Mouse (Mus musculus): Measurements from ENCODE around the gene Cyth3. TPM values are rescaled to one million over a fixed set of nuclear protein-coding genes. Genes with fewer than 3 reads are reported as not detected.

The Cyth3 gene
- polyA plus RNA-seq, 1 experiment, result 152 TPM

DNA sequence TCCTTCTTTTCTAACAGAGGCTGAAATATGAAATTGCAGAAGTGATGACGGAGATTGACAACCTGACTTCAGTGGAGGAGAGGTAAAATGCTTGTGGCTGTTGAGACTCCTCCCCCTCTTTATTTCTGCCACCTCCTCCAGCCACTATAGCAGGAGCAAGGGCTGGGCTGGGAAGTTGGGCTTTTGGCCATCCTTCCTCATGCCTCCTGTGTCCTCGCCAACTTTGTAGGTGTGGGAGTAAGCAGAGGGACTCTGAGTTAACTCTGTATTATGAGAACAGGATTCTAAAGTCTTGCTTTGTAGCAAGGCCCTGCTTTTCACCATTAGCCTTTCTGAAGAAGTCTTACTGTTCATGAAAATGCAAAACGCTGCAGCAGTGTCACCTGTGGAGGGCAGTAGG is 64.2 kb downstream of the Cyth3 start:
- 77% methylated on average over 3 of the region's 3 CpGs for WGBS
- Histone ChIP-seq H3K4me1 (ENCODE audit: control insufficient read depth, insufficient read depth, low read length) (peaks cover 8% of the 10 kb centered on the region), H3K4me3 (replicated peaks; ENCODE audit: extremely low read depth, low read depth, low read length) (no peak overlapping the region)
- no peak for TF ChIP-seq POLR2A (IDR thresholded peaks at IDR 0.05; ENCODE audit: borderline replicate concordance, extremely low read depth, low read depth, low read length)
- TF ChIP-seq CTCF (IDR thresholded peaks at IDR 0.05; ENCODE audit: insufficient read depth, low read length), result no peak
- no peak for DNase-seq

GRCm38 (mm10) chr5:143687589-143687988 is 65.3 kb downstream of the Cyth3 start:
- Histone ChIP-seq H3K4me1 (ENCODE audit: control insufficient read depth, insufficient read depth, low read length) (peaks cover 8% of the 10 kb centered on the region), H3K4me3 (replicated peaks; ENCODE audit: extremely low read depth, low read depth, low read length) (no peak overlapping the region)
- WGBS, result 71% methylated on average over 3 of the region's 3 CpGs
- TF ChIP-seq CTCF (IDR thresholded peaks at IDR 0.05; ENCODE audit: insufficient read depth, low read length) (no peak), POLR2A (IDR thresholded peaks at IDR 0.05; ENCODE audit: borderline replicate concordance, extremely low read depth, low read depth, low read length) (no peak)
- no peak for DNase-seq

DNA sequence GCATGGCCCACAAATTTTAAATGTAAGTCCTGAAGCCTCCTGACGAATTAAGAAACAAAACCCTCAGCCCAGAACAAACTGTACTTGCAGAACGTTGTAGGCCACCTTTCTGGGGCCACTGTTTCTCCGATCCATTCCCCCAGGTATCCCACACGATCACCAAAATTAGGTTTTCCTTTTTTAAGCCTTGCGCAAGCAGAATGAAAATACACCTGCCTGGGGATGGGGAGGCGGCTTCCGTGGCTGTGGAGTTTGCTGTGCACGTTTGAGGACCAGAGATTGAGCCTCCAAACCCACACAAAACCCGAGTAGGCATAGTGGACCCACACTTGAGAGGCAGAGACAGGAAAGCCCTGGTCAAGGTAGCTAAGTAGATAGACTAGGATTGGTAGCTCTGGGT is 68.1 kb downstream of the Cyth3 start:
- TF ChIP-seq POLR2A (IDR thresholded peaks at IDR 0.05; ENCODE audit: borderline replicate concordance, extremely low read depth, low read depth, low read length) (no peak), CTCF (IDR thresholded peaks at IDR 0.05; ENCODE audit: insufficient read depth, low read length) (no peak)
- Histone ChIP-seq H3K4me1 (ENCODE audit: control insufficient read depth, insufficient read depth, low read length) (no peaks in the 10 kb centered on the region; the same call in 1 of the 2 replicates), H3K4me3 (replicated peaks; ENCODE audit: extremely low read depth, low read depth, low read length) (no peak overlapping the region)
- WGBS, result 87% methylated on average over 9 of the region's 9 CpGs
- DNase-seq, result no peak

- TF ChIP-seq POLR2A (IDR thresholded peaks at IDR 0.05; ENCODE audit: borderline replicate concordance, extremely low read depth, low read depth, low read length) (no peak), CTCF (IDR thresholded peaks at IDR 0.05; ENCODE audit: insufficient read depth, low read length) (no peak)
- DNase-seq, result no peak
- H3K4me1 ChIP-seq (ENCODE audit: control insufficient read depth, insufficient read depth, low read length), result no peaks in the 10 kb centered on the region; the same call in 1 of the 2 replicates
- H3K4me3 ChIP-seq (replicated peaks; ENCODE audit: extremely low read depth, low read depth, low read length), result no peak overlapping the region
- 85% methylated on average over 5 of the region's 5 CpGs for WGBS
Observed at GRCm38 (mm10) chr5:143690926-143691325, 68.7 kb downstream of the Cyth3 start.

DNA sequence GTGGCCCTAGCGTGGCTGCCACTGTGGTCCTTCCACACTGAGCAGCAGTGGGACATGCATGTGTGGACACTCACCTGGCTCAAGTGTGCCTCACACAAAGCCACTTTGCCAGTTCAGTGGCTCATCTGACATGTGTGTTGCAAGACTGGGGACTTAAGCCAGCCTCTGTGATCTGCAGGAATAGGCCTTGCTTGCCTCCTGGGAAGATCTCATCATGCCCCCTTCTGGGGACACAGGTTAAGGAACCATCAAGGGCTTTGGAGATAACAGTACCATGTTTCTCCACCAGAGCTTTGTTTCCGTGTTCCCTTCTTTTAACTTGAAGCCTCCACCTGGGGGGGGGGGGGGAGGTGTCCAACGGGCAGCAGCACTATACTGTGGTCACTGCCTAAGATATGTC is 74.1 kb downstream of the Cyth3 start:
- no peak for DNase-seq
- no peak for TF ChIP-seq POLR2A (IDR thresholded peaks at IDR 0.05; ENCODE audit: borderline replicate concordance, extremely low read depth, low read depth, low read length)
- TF ChIP-seq CTCF (IDR thresholded peaks at IDR 0.05; ENCODE audit: insufficient read depth, low read length), result peak; percentile 27; the same call in 1 of the 2 replicates
- Histone ChIP-seq H3K4me1 (ENCODE audit: control insufficient read depth, insufficient read depth, low read length) (no peaks in the 10 kb centered on the region), H3K4me3 (replicated peaks; ENCODE audit: extremely low read depth, low read depth, low read length) (no peak overlapping the region)
- WGBS, result 47% methylated on average over 3 of the region's 3 CpGs

GRCm38 (mm10) chr5:143698454-143698853 is 76.2 kb downstream of the Cyth3 start:
- Histone ChIP-seq H3K4me1 (ENCODE audit: control insufficient read depth, insufficient read depth, low read length) (no peaks in the 10 kb centered on the region), H3K4me3 (replicated peaks; ENCODE audit: extremely low read depth, low read depth, low read length) (no peak overlapping the region)
- no peak for DNase-seq
- 64% methylated on average over 4 of the region's 4 CpGs for WGBS
- TF ChIP-seq CTCF (IDR thresholded peaks at IDR 0.05; ENCODE audit: insufficient read depth, low read length) (no peak), POLR2A (IDR thresholded peaks at IDR 0.05; ENCODE audit: borderline replicate concordance, extremely low read depth, low read depth, low read length) (no peak)

- WGBS, result 87% methylated on average over 5 of the region's 5 CpGs
- no peak for TF ChIP-seq POLR2A (IDR thresholded peaks at IDR 0.05; ENCODE audit: borderline replicate concordance, extremely low read depth, low read depth, low read length)
- TF ChIP-seq CTCF (IDR thresholded peaks at IDR 0.05; ENCODE audit: insufficient read depth, low read length), result no peak
Observed at GRCm38 (mm10) chr5:143700247-143700646, 78.0 kb downstream of the Cyth3 start.

DNA sequence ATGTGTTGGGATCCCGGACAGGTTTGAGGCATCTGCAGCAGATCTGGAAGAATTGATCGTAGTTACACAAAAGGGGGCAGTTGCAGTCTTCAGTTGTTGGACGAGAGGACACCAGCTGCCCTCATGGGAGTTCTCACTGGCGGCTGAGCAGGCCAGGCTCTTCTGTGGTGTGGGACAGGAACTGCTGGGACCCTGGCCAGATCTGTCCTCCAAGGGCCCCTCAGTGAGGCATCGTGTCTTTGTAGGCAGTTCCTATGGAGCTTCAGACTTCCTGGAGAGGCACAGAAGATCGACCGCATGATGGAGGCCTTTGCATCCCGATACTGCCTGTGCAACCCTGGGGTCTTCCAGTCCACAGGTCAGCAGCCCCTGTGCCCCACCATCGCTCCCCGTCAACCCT is 78.8 kb downstream of the Cyth3 start:
- DNase-seq, result no peak
- no peak for TF ChIP-seq CTCF (IDR thresholded peaks at IDR 0.05; ENCODE audit: insufficient read depth, low read length)
- 82% methylated on average over 10 of the region's 10 CpGs for WGBS
- Histone ChIP-seq H3K4me3 (replicated peaks; ENCODE audit: extremely low read depth, low read depth, low read length) (no peak overlapping the region), H3K4me1 (ENCODE audit: control insufficient read depth, insufficient read depth, low read length) (no peaks in the 10 kb centered on the region)

More at GRCm38 (mm10) chr5:143700247-143700646, 78.0 kb downstream of the Cyth3 start:
- no peak for DNase-seq
- no peak overlapping the region for H3K4me3 ChIP-seq (replicated peaks; ENCODE audit: extremely low read depth, low read depth, low read length)
- H3K4me1 ChIP-seq (ENCODE audit: control insufficient read depth, insufficient read depth, low read length), result no peaks in the 10 kb centered on the region

DNA sequence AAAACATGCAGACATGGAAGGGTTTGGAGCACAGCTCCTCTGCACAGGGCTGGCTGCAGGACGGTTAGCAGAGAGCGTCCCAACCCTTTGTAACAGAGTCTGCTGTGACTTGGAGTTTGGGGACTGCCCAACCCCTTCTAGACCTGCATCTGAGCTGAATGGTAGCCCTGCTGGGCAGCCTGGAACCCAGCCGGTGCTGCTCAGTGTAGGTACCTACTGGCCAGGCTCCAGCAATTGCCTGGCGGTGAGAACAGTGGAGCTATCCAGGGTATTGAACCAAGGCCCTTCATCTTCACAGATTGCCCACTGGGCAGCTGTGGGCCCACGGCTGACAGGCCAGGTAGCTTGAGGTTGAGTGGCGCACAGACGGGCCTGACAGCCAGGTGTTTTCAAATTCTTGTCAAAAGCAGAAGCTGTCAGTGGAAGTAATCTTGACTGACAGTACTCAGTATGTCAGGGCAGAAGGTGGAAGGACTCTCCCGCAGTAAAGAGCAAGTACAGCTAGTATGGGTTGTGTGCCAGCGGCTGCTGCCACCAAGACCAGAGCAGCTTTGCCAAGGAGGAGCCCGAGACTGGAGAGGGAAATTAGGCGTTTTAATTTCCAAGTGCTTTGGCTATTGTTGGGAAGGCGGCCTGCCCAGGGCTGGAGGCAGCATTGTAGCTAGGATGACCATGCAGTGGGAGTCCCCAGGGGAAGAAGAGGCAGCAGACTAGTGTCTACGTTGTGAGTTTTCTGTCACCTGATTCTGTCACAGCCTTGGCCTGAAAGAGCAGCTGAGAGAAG is 82.8 kb downstream of the Cyth3 start:
- WGBS, result 78% methylated on average over 13 of the region's 13 CpGs
- DNase-seq, result no peak
- TF ChIP-seq POLR2A (IDR thresholded peaks at IDR 0.05; ENCODE audit: borderline replicate concordance, extremely low read depth, low read depth, low read length) (no peak), CTCF (IDR thresholded peaks at IDR 0.05; ENCODE audit: insufficient read depth, low read length) (no peak)
- Histone ChIP-seq H3K4me3 (replicated peaks; ENCODE audit: extremely low read depth, low read depth, low read length) (no peak overlapping the region), H3K4me1 (ENCODE audit: control insufficient read depth, insufficient read depth, low read length) (no peaks in the 10 kb centered on the region)

GRCm38 (mm10) chr5:143705659-143705982 is 83.4 kb downstream of the Cyth3 start:
- Histone ChIP-seq H3K4me3 (replicated peaks; ENCODE audit: extremely low read depth, low read depth, low read length) (no peak overlapping the region), H3K4me1 (ENCODE audit: control insufficient read depth, insufficient read depth, low read length) (no peaks in the 10 kb centered on the region)
- WGBS, result 39% methylated on average over 1 of the region's 1 CpGs
- TF ChIP-seq CTCF (IDR thresholded peaks at IDR 0.05; ENCODE audit: insufficient read depth, low read length) (no peak), POLR2A (IDR thresholded peaks at IDR 0.05; ENCODE audit: borderline replicate concordance, extremely low read depth, low read depth, low read length) (no peak)
- no peak for DNase-seq
